ENCODE assay signal across 8 mouse cellular contexts in the genomic region with DNA sequence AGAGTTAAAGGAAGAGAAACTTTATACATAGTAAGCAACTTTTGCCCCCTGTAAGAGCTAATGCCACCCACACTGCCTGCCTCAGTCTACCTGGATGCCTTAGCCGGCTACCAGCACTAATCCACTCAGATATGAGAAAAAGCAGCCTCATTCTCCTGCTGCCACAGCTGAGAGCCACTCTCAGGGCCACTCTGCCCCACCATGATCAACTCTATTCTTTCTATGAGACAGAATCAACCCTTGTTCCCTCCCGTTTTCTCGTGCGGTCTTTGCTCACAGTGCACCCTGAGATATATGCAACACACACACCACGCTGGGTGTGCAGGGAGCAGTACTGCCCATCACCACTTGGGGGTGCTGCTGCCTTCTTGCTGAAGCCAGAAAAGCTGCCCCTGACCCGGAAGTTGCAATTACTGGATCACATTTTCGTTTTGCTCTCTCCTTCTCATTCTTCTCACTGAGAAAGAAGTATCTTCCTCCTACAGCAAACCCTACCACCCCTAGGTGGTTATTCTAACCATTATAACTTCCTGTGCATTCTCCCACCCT. TPM values are rescaled to one million over a fixed set of nuclear protein-coding genes. Genes with fewer than 3 reads are reported as not detected.
DNase-seq lines count a peak whose midpoint lies in the region; ATAC-seq and TF ChIP-seq lines count a peak whose summit lies in the region.

No protein-coding gene starts in this region.

- peak; percentile 82 for TF ChIP-seq CTCF in heart, adult 2 months (IDR thresholded peaks at IDR 0.05)

- no peak for TF ChIP-seq POLR2A in heart, adult 2 months (IDR thresholded peaks at IDR 0.05; ENCODE audit: insufficient read depth, low read depth, low read length)

- H3K27me3 ChIP-seq in heart, adult 2 months (ENCODE audit: control insufficient read depth, insufficient read depth, low read length): no peaks in the 10 kb centered on the region
- H3K27me3 ChIP-seq in heart, embryonic 11.5 days (ENCODE audit: control insufficient read depth, insufficient read depth, low read length): no peaks in the 10 kb centered on the region

- H3K36me3 ChIP-seq in heart, adult 2 months (ENCODE audit: control insufficient read depth, insufficient read depth, low read length): no peaks in the 10 kb centered on the region
- H3K36me3 ChIP-seq in heart, embryonic 11.5 days (ENCODE audit: control insufficient read depth, insufficient read depth, low read length): no peaks in the 10 kb centered on the region

- H3K27ac ChIP-seq in heart, adult 2 months: no peak overlapping the region
- no peak overlapping the region for H3K27ac ChIP-seq in heart, embryonic 11.5 days (ENCODE audit: low read depth, low read length)

- no peaks in the 10 kb centered on the region for H3K79me2 ChIP-seq in heart, adult 2 months (replicated peaks; ENCODE audit: control insufficient read depth, insufficient read depth, low read length)

- TF ChIP-seq EP300 in heart, adult 2 months (IDR thresholded peaks at IDR 0.05; ENCODE audit: insufficient read depth, low read depth, low read length): 0 out of 2 replicates have a peak, but pooled peaks have one; percentile 18

- peaks cover 1% of the 10 kb centered on the region; the same call in 1 of the 2 replicates for H3K4me1 ChIP-seq in heart, adult 2 months (ENCODE audit: control insufficient read depth, insufficient read depth, low read length)
- peaks cover 2% of the 10 kb centered on the region; the same call in 1 of the 2 replicates for H3K4me1 ChIP-seq in heart, embryonic 11.5 days (ENCODE audit: control insufficient read depth, insufficient read depth, low read length)

- no peak for ATAC-seq in heart, embryonic 11.5 days (replicated peaks; ENCODE audit: insufficient number of reproducible peaks, low FRiP score, low TSS enrichment)

- no peak overlapping the region for H3K4me2 ChIP-seq in heart, embryonic 11.5 days

- WGBS in heart, adult 2 months: 48% methylated on average over 7 of the region's 7 CpGs
- 43% methylated on average over 7 of the region's 7 CpGs for WGBS in heart, embryonic 11.5 days (ENCODE audit: insufficient replicate concordance)

- H3K9me3 ChIP-seq in heart, embryonic 11.5 days (replicated peaks; ENCODE audit: control insufficient read depth, low read length): no peaks in the 10 kb centered on the region

- no peak overlapping the region for H3K9ac ChIP-seq in heart, adult 2 months (ENCODE audit: low read depth, low read length)
- H3K9ac ChIP-seq in heart, embryonic 11.5 days (ENCODE audit: low read depth, low read length): no peak overlapping the region

- no peak overlapping the region for H3K4me3 ChIP-seq in heart, adult 2 months
- H3K4me3 ChIP-seq in heart, embryonic 11.5 days (ENCODE audit: low read depth, low read length): no peak overlapping the region

- DNase-seq in heart, adult 2 months: peak; percentile 28 to 66
- peak; percentile 54 for DNase-seq in NIH3T3 (ENCODE audit: low read depth)
- peak; percentile 73 to 91 for DNase-seq in cerebellum, postnatal 14 days
- DNase-seq in heart, adult 8-10 months (ENCODE audit: low spot score): peak; percentile 33
- DNase-seq in left cerebral cortex, postnatal 36 days (ENCODE audit: low spot score in 2 of 2): peak; percentile 26 to 31
- DNase-seq in monocyte, adult 2 months (ENCODE audit: low read depth in 1 of 2, low spot score in 2 of 2): peak; percentile 45 to 50
- peak; percentile 49 to 56 for DNase-seq in thymus, adult 18-20 months

- intact Hi-C loops in heart, adult 2 months (cut with DNase I): no loop called here
- intact Hi-C loops in left cerebral cortex, postnatal 36 days (cut with DNase I): no loop called here

RNA-seq across cellular contexts. Expression of gene Rwdd3, which starts 8.2 kb away (rescaled TPM):
- total RNA-seq in heart, adult 2 months (2021): 1 to 10 TPM; 2.1 to 2.2 TPM
- polyA plus RNA-seq in heart, adult 2 months (2012; rRNA removed): 0.96 and 1.5 TPM in 2 replicates
- 4.3 and 4.4 TPM in 2 replicates for polyA plus RNA-seq in heart, embryonic 11.5 days (2014; fragmentation: Nextera tagmentation; extraction: Ambion mirVana)
- total RNA-seq in heart, adult 8-10 months (2022): 1 to 10 TPM; 1.7 to 3.1 (median 2.2) TPM
- total RNA-seq in left cerebral cortex, postnatal 36 days (2021): 10 to 100 TPM; 11.7 to 14.9 TPM

Comparison
In these comparisons a context has a peak if more than half of its experiments do, and no peak if none do; other contexts are left out.
1. DNase-seq: peak in every context shown above with its lines; median percentile 82 in cerebellum, postnatal 14 days; 54 in NIH3T3; 52 in thymus, adult 18-20 months; 48 in monocyte, adult 2 months; 47 in heart, adult 2 months; 33 in heart, adult 8-10 months; 28 in left cerebral cortex, postnatal 36 days.